Mouse (Mus musculus): ENCODE results near the gene Wscd2.
"Not testable (repeated sequence)": the region's sequence is repeated elsewhere in the genome, so short reads cannot be mapped to it uniquely, and the experiment has no call there.

- peak; percentile 27; the same call in 1 of the 2 replicates for TF ChIP-seq CTCF (IDR thresholded peaks at IDR 0.05; ENCODE audit: borderline replicate concordance, extremely low read depth, insufficient read depth, insufficient read length)
- not testable (repeated sequence) for TF ChIP-seq POLR2A (IDR thresholded peaks at IDR 0.05; ENCODE audit: borderline replicate concordance, extremely low read depth, insufficient read depth, insufficient read length, poor library complexity, severe bottlenecking)
These were observed 96.3 kb downstream of the Wscd2 start for GRCm38 (mm10) chr5:113586458-113586849.
